Mouse (Mus musculus) hindbrain, embryonic 12.5 days (tissue): Measurements from ENCODE around the gene Fitm2. TPM values are rescaled to one million over a fixed set of nuclear protein-coding genes. Genes with fewer than 3 reads are reported as not detected.

ENCODE experiments used
- ATAC-seq: fragments of 200-750 bp; cut with Nextera tagmentation; 2 replicates; pipeline ENCODE4 v1.8.0; 2017; ENCODE audit warnings: moderate TSS enrichment; ENCODE audit not compliant: low FRiP score
- H3K27ac ChIP-seq: fragments of 300-500 bp; sonication (generic); 2 replicates; pipeline ENCODE4 v1.5.1; 2016; ENCODE audit warnings: mild to moderate bottlenecking
- H3K27me3 ChIP-seq: fragments of 300-500 bp; sonication (generic); 2 replicates; pipeline ENCODE4 v1.6.1; 2016; ENCODE audit warnings: mild to moderate bottlenecking
- H3K36me3 ChIP-seq: fragments of 300-500 bp; sonication (generic); 2 replicates; pipeline ENCODE4 v1.6.1; 2016; ENCODE audit warnings: mild to moderate bottlenecking
- H3K4me1 ChIP-seq: fragments of 300-500 bp; sonication (generic); 2 replicates; pipeline ENCODE4 v1.6.1; 2016
- H3K4me2 ChIP-seq: fragments of 300-500 bp; sonication (generic); replicated peaks from 2 replicates; pipeline ENCODE4 v1.6.1; 2016; ENCODE audit warnings: mild to moderate bottlenecking
- H3K4me3 ChIP-seq: fragments of 300-500 bp; sonication (generic); 2 replicates; pipeline ENCODE4 v1.5.1; 2016; ENCODE audit warnings: mild to moderate bottlenecking
- H3K9ac ChIP-seq: fragments of 300-500 bp; sonication (generic); 2 replicates; pipeline ENCODE4 v1.6.1; 2016; ENCODE audit warnings: mild to moderate bottlenecking, moderate library complexity
- H3K9me3 ChIP-seq: fragments of 300-500 bp; sonication (generic); replicated peaks from 2 replicates; pipeline ENCODE4 v1.6.1; 2016; ENCODE audit warnings: mild to moderate bottlenecking
- WGBS: fragments of 180-500 bp; shearing (Covaris S2); methylation state at CpG from one replicate; pipeline ENCODE4 v1.1.7; 2016; 5-methylcytosine and 5-hydroxymethylcytosine counted together
- polyA plus RNA-seq: library from polyadenylated mRNA; unstranded; fragments of >200 nt; fragmentation: Nextera tagmentation; extraction: Ambion mirVana; gene quantifications from 2 replicates; pipeline ENCODE4 v1.2.1, GENCODE M21; 2016

Gene Fitm2
- polyA plus RNA-seq, 1 experiment from 2014 or later, result 13.1 TPM

DNA sequence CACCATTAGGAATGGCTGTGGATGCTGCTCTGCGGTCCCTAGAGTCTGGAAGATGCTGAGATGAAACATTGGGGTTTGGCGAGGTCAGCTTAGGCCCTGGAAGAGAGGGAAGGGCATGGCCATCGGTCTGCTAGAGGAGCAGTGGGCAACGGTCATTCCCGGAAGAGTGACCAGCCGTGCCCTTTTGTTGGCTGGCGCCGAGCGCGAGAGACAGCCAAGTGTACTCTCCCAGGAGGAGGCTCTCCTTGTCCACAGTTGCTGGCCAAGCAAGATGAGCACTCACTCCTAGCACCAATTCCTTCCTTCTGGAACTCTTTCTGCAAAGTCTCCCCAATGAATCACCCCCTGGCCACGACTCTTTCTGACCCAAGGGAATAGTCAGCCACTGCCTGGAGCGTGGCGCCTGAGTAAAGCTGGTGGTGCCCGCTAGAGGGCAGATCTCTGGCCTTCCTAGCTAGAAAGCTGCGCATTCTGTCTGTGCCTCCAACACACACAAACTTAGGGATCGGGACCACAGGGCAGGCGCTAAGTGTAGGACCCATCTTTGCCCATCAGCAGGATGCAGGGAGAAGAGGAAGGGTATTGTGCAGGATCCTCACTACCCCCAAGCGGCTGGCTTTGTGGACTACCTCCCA lies 7.9 kb upstream of the Fitm2 start:
- no peak overlapping the region for H3K27ac ChIP-seq
- no peak overlapping the region for H3K9ac ChIP-seq
- WGBS, result 50% methylated on average over 18 of the region's 18 CpGs
- peaks cover 8% of the 10 kb centered on the region for H3K4me1 ChIP-seq
- no peak overlapping the region for H3K4me3 ChIP-seq
- no peak overlapping the region for H3K4me2 ChIP-seq
- no peaks in the 10 kb centered on the region for H3K36me3 ChIP-seq
- H3K27me3 ChIP-seq, result peaks cover 23% of the 10 kb centered on the region
- no peak for ATAC-seq
- H3K9me3 ChIP-seq, result no peaks in the 10 kb centered on the region

DNA sequence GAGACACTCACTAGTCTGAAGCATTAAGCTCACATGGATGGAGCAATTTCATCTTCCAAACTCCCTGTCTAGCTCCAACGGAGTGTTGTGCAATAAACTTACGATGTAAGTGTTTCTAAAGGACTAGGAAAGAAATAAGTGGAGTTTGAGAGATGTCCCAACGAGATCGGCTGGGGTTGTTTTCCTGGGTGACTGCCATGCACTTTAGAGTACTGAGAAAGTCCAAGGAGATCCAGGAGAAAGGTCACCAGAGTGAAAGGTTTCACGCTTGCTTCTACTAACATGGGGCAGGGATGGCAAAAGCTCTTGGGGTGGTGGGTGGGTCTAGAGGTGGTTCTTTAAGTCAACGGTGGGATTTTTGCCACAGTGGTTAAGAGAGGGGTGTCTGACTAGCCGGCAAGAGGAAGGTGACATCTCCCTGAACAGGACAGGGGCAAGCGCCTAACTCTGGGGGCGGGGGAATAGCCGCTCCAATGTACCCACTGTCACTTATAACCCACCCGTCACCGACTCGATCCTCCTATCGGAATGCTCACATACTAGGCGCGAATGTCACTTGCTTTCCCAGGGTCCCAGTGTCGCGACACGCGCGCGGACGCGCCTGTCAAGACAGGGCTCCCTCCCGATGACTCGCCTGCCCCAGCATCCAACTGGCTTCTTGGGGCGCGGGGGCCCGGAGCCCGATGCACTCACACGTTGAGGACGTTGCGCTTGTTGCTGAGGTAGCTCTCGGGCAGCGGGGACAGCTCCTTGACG lies 541 bp downstream of the Fitm2 start:
- Histone ChIP-seq H3K36me3 (peaks cover 24% of the 10 kb centered on the region), H3K4me1 (peaks cover 10% of the 10 kb centered on the region), H3K9ac (peak overlapping the region; percentile 81), H3K9me3 (no peaks in the 10 kb centered on the region), H3K27ac (peak overlapping the region; percentile 81), H3K4me2 (peak overlapping the region; percentile 82), H3K27me3 (no peaks in the 10 kb centered on the region), H3K4me3 (peak overlapping the region; percentile 78)
- peak; percentile 79 for ATAC-seq
- 5% methylated on average over 36 of the region's 36 CpGs for WGBS

DNA sequence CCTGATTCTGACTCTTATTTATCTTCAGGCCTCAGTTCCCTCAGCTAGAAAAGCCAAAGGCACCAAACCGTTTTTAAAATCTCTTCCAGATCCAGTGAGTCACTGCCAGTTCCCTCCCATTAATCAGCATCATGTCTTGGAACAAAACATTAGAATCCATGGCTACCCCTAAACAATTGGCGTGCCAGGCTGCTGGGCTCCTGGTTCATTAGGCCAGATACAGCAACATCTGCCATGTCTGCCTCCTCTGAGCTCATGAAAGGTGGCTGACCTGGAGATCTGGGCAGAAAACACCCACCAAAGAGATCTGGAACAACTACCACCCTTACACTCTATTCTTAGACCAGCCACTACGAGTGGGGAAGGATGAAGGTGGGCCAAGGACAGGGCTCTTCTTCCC lies 1.3 kb downstream of the Fitm2 start:
- H3K4me2 ChIP-seq, result peak overlapping the region; percentile 82
- H3K9ac ChIP-seq, result peak overlapping the region; percentile 81; the same call in 1 of the 2 replicates
- H3K4me1 ChIP-seq, result peaks cover 10% of the 10 kb centered on the region
- peak overlapping the region; percentile 78 for H3K4me3 ChIP-seq
- no peak for ATAC-seq
- 53% methylated on average over 3 of the region's 3 CpGs for WGBS
- peaks cover 30% of the 10 kb centered on the region for H3K36me3 ChIP-seq
- H3K27ac ChIP-seq, result no peak overlapping the region
- no peaks in the 10 kb centered on the region for H3K27me3 ChIP-seq
- no peaks in the 10 kb centered on the region for H3K9me3 ChIP-seq

DNA sequence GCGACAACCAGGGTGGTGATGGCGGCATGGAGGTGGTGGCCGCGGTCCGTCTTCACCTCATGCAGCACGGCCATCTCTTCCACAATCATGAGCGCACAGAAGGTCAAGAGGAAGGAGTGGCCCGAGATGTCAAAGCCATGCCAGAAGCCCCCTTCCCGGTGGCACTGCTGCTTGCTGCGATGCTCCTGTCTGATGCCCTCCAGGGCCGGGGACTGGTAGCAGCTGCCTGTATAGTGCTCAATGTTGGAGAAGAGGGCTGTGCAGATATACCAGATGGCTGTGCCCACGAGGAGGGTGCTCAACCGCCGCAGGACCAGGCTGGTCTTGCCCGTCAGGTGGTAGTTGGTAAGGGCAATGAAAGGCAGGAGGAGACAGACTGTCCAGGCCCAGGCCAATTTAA lies 2.7 kb downstream of the Fitm2 start:
- Histone ChIP-seq H3K36me3 (peaks cover 30% of the 10 kb centered on the region), H3K4me2 (no peak overlapping the region), H3K4me1 (peaks cover 10% of the 10 kb centered on the region), H3K9ac (no peak overlapping the region), H3K4me3 (no peak overlapping the region), H3K27ac (no peak overlapping the region), H3K27me3 (no peaks in the 10 kb centered on the region), H3K9me3 (no peaks in the 10 kb centered on the region)
- ATAC-seq, result no peak
- WGBS, result 94% methylated on average over 15 of the region's 15 CpGs

DNA sequence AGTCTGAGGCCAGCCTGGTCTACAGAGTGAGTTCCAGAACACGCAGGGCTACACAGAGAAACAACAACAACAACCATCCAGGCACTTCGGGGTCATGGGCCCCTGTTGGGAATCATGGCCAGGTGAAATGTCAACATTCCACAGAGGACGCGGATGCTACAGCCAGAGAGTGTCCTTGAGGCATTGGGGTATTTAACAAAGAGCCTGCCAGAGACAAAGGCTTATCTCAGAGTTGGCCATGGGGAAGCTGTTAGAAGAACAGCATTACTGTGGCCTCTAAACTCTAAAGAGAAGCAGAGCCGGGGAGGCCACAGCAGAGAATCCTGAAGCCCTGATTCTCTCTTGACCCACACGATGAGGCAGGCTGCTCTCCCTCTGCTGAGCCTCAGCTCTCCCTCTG lies 3.6 kb downstream of the Fitm2 start:
- Histone ChIP-seq H3K4me1 (peaks cover 10% of the 10 kb centered on the region), H3K4me2 (no peak overlapping the region), H3K9me3 (no peaks in the 10 kb centered on the region), H3K4me3 (no peak overlapping the region), H3K27ac (no peak overlapping the region), H3K27me3 (no peaks in the 10 kb centered on the region), H3K36me3 (peaks cover 30% of the 10 kb centered on the region), H3K9ac (no peak overlapping the region)
- ATAC-seq, result no peak
- 95% methylated on average over 6 of the region's 6 CpGs for WGBS

DNA sequence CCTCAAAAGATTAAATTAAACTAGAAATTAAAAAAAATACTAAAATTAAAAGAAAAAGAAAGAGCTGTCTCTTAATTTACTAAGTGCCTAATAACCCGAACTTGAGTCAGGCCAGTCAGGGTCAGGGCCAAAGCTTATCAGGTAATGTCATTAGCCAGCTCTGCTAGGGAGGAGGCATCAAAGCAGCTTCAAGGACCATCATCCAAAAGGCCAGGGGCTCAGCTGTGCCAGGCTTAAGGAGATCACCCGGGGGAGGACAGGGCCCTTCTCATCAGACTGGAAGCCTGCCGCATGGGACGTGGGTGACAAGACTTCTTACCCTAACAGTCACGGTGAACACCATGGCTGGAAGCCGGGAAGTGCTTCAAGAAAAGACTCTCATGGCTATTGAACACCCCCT lies 4.8 kb downstream of the Fitm2 start:
- Histone ChIP-seq H3K36me3 (peaks cover 30% of the 10 kb centered on the region), H3K4me2 (no peak overlapping the region), H3K27ac (no peak overlapping the region), H3K27me3 (no peaks in the 10 kb centered on the region), H3K4me3 (no peak overlapping the region), H3K4me1 (peaks cover 10% of the 10 kb centered on the region), H3K9me3 (no peaks in the 10 kb centered on the region), H3K9ac (no peak overlapping the region)
- 94% methylated on average over 6 of the region's 6 CpGs for WGBS
- ATAC-seq, result no peak

DNA sequence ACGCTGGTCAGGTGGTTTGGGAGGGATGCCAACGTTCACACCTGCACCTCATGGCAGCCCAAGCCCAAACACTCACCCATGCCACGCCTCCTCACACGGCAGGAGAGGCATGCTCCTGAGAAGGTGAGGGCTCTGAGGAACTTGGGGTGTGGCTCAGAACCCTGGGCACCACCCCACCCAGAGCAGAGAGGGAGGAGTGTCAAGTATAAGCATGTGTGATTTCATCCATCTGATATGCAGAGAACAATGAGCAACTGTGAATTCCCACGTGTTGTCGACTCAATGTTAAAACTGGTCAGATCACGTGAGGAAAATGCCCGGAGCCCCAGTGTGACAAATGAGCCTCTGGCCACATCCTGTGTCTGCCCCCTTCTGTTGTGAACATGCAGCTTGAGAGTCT lies 5.7 kb downstream of the Fitm2 start:
- H3K36me3 ChIP-seq, result peaks cover 30% of the 10 kb centered on the region
- no peak overlapping the region for H3K9ac ChIP-seq
- H3K4me3 ChIP-seq, result no peak overlapping the region
- H3K4me1 ChIP-seq, result peaks cover 8% of the 10 kb centered on the region
- H3K27ac ChIP-seq, result no peak overlapping the region
- ATAC-seq, result no peak
- H3K27me3 ChIP-seq, result no peaks in the 10 kb centered on the region
- 83% methylated on average over 8 of the region's 8 CpGs for WGBS
- no peak overlapping the region for H3K4me2 ChIP-seq
- no peaks in the 10 kb centered on the region for H3K9me3 ChIP-seq

DNA sequence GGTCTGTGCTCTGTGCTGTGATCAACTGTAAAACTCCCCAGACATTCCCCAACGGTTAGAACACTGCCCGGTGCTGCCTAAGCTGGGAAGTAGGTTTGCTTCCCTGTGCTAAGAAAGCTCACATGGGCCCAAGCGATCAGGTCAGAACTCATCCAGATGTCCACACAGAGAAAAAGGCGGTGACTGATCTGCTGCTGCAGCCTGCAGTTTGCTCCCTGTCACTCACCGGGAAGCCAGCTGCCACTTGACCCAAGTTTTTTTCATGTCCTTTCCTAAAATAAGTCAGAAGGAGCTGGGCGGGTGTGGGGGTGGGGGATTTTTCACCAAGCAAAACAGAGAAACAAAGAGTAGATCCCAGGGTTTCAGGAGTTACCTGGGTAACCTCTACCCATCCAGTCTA lies 7.9 kb downstream of the Fitm2 start:
- peaks cover 27% of the 10 kb centered on the region for H3K36me3 ChIP-seq
- H3K27me3 ChIP-seq, result no peaks in the 10 kb centered on the region
- H3K9me3 ChIP-seq, result no peaks in the 10 kb centered on the region
- H3K4me2 ChIP-seq, result no peak overlapping the region
- H3K4me3 ChIP-seq, result no peak overlapping the region
- ATAC-seq, result no peak
- 63% methylated on average over 6 of the region's 6 CpGs for WGBS
- H3K9ac ChIP-seq, result no peak overlapping the region
- no peaks in the 10 kb centered on the region for H3K4me1 ChIP-seq
- no peak overlapping the region for H3K27ac ChIP-seq

DNA sequence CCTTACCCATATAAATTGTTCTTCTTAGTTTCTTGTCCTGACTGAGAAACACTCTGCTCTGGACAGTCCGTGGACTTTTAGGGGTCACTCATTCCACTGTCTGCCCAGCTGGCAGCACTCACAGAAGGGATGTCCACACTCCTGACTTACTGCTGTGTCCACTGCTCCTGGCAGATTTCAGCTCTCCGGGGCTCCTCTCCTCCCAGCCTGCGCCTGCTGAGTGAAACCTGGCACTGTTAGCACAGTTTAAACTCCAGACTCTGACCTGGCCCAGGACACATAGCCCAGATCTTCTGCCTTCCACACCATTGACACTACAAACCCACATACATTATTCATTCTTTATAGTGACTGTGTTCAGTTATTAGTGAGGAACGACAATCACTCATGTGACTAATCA lies 8.4 kb downstream of the Fitm2 start:
- Histone ChIP-seq H3K4me1 (peaks cover 4% of the 10 kb centered on the region; the same call in 1 of the 2 replicates), H3K4me3 (no peak overlapping the region), H3K27me3 (peaks cover 5% of the 10 kb centered on the region; the same call in 1 of the 2 replicates), H3K4me2 (no peak overlapping the region), H3K9ac (no peak overlapping the region), H3K27ac (no peak overlapping the region), H3K36me3 (peaks cover 22% of the 10 kb centered on the region), H3K9me3 (no peaks in the 10 kb centered on the region)
- 80% methylated on average over 4 of the region's 4 CpGs for WGBS
- no peak for ATAC-seq

DNA sequence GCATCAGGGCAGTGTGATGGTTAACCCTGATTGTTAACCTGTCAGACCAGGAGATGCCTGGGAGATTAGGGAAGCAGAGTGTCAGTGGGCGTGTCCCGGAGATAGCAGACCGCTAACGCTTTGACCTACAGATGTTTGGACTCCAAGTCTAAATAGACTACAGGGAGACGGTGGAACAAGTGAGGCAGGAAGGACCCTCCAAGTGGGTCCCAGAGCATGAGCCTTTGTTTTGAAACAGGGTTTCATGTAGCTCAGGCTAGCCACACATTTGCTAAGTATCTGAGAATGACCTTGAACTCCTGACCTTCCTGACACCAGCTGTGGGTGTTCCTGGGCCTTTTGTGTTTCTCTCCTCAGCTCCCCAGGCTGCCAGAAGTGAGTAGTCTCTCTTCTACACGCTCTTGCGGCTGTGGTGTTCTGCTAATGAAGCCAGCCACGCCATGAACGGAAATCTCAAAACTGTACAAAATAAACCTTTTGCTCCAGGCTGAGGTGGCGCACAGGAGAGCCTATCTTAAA lies 9.1 kb downstream of the Fitm2 start:
- H3K4me2 ChIP-seq, result no peak overlapping the region
- no peak overlapping the region for H3K27ac ChIP-seq
- 68% methylated on average over 10 of the region's 10 CpGs for WGBS
- H3K4me3 ChIP-seq, result no peak overlapping the region
- ATAC-seq, result no peak
- peaks cover 16% of the 10 kb centered on the region; the same call in 1 of the 2 replicates for H3K36me3 ChIP-seq
- H3K4me1 ChIP-seq, result peaks cover 6% of the 10 kb centered on the region; the same call in 1 of the 2 replicates
- H3K9me3 ChIP-seq, result no peaks in the 10 kb centered on the region
- peaks cover 11% of the 10 kb centered on the region for H3K27me3 ChIP-seq
- no peak overlapping the region for H3K9ac ChIP-seq

DNA sequence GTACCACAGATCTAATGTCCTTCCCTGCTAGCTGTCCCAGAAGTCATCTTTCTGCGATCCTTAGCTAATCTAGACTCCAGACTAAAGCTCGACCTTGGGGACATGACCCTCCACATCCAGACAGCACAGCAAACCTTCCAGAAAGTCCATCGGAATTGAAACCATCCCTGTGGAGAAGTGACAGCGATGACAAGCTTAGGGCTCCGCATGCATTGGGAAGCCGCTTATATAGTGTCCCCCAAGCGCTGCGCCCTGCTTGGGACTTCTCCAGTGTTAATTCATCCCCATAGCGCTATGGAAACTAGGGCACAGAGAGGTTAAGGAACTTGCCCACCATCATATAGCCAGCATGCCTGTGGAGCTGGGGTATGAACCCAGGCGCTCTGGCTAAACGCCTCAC lies 9.6 kb downstream of the Fitm2 start:
- WGBS, result 80% methylated on average over 11 of the region's 11 CpGs
- Histone ChIP-seq H3K9me3 (no peaks in the 10 kb centered on the region), H3K27me3 (peaks cover 16% of the 10 kb centered on the region), H3K4me2 (no peak overlapping the region), H3K4me3 (no peak overlapping the region), H3K27ac (no peak overlapping the region), H3K4me1 (peaks cover 6% of the 10 kb centered on the region; the same call in 1 of the 2 replicates), H3K36me3 (peaks cover 11% of the 10 kb centered on the region; the same call in 1 of the 2 replicates), H3K9ac (no peak overlapping the region)
- ATAC-seq, result no peak

DNA sequence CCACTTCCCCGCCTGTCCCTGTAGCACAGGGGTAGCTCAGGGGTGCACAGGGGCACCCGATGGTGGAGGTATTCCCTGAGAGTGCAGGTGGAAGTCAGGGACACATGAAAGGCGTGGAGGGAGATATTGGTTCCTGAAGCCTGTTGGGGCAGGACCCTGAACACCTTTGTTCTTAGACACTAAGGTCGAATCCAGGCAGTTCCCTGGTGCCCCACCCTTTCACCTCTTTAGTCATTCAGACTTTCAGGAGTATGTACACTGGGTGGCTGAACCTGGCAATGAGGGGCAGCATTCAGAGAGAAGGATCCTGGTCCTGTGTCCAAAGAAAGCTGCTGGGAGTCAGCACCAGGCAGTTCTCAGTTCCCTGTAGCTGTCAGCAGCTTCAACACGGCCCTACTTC lies 10.0 kb downstream of the Fitm2 start:
- peaks cover 16% of the 10 kb centered on the region for H3K27me3 ChIP-seq

More for the DNA sequence above, 10.0 kb downstream of the Fitm2 start:
- H3K9me3 ChIP-seq, result no peaks in the 10 kb centered on the region
- no peak overlapping the region for H3K4me3 ChIP-seq
- 81% methylated on average over 5 of the region's 5 CpGs for WGBS
- no peak overlapping the region for H3K27ac ChIP-seq
- 0 out of 2 replicates have a peak, but pooled peaks cover 7% of the 10 kb centered on the region for H3K36me3 ChIP-seq
- H3K9ac ChIP-seq, result no peak overlapping the region
- no peak for ATAC-seq
- H3K4me1 ChIP-seq, result peaks cover 6% of the 10 kb centered on the region; the same call in 1 of the 2 replicates
- H3K4me2 ChIP-seq, result no peak overlapping the region
